Mouse (Mus musculus) lung, adult 18-20 months (tissue): ENCODE measurements around the gene Taf5l.
"Not testable (repeated sequence)": the region's sequence is repeated elsewhere in the genome, so short reads cannot be mapped to it uniquely, and the experiment has no call there.

Source experiments
- DNase-seq, 2 experiments: peaks; one replicate each; pipeline ENCODE4 v3.0.0; 2022; ENCODE audit warnings: mixed read lengths in 2 of 2

The Taf5l gene

GRCm38 (mm10) chr8:124021237-124022227 lies at the start of gene Taf5l, which contains the start of gene Urb2:
Gene Taf5l, minus strand, starts transcription at chr8:124021397.
Gene Urb2, plus strand, starts transcription at chr8:124021508.
- DNase-seq: peak; percentile 92

- peak; percentile 10 to 18 for DNase-seq
These were observed 49.4 kb upstream of the Taf5l start for GRCm38 (mm10) chr8:124070363-124071324.

GRCm38 (mm10) chr8:124067059-124067750 lies 46.0 kb upstream of the Taf5l start:
- no peak for DNase-seq

- DNase-seq: peak; percentile 9 to 40
These were observed 45.3 kb upstream of the Taf5l start for GRCm38 (mm10) chr8:124066325-124067058.

- DNase-seq: no peak
These were observed 35.8 kb upstream of the Taf5l start for GRCm38 (mm10) chr8:124056832-124057655.

GRCm38 (mm10) chr8:124052568-124052967 lies 31.4 kb upstream of the Taf5l start:
- DNase-seq: no peak

- peak; percentile 60 to 62 for DNase-seq
These were observed 30.9 kb upstream of the Taf5l start for GRCm38 (mm10) chr8:124052110-124052509.

GRCm38 (mm10) chr8:124045856-124046255 lies 24.7 kb upstream of the Taf5l start:
- no peak for DNase-seq

GRCm38 (mm10) chr8:124044931-124045330 lies 23.7 kb upstream of the Taf5l start:
- no peak for DNase-seq

GRCm38 (mm10) chr8:124044421-124044820 lies 23.2 kb upstream of the Taf5l start:
- DNase-seq: no peak

GRCm38 (mm10) chr8:124042201-124042600 lies 21.0 kb upstream of the Taf5l start:
- no peak for DNase-seq

- no peak for DNase-seq
These were observed 18.2 kb upstream of the Taf5l start for GRCm38 (mm10) chr8:124039351-124039750.

GRCm38 (mm10) chr8:124038121-124038520 lies 16.9 kb upstream of the Taf5l start:
- no peak for DNase-seq

- DNase-seq: no peak
These were observed 12.2 kb upstream of the Taf5l start for GRCm38 (mm10) chr8:124033400-124033799.

GRCm38 (mm10) chr8:124027831-124028230 lies 6.6 kb upstream of the Taf5l start:
- DNase-seq: no peak

- DNase-seq: not testable (repeated sequence)
These were observed 5.1 kb upstream of the Taf5l start for GRCm38 (mm10) chr8:124026265-124026664.

GRCm38 (mm10) chr8:124020439-124021236 lies 559 bp downstream of the Taf5l start:
- DNase-seq: peak; percentile 41 to 44

GRCm38 (mm10) chr8:124019782-124020181 lies 1.4 kb downstream of the Taf5l start:
- peak; percentile 18 to 24 for DNase-seq

GRCm38 (mm10) chr8:124014751-124015150 lies 6.4 kb downstream of the Taf5l start:
- no peak for DNase-seq

- not testable (repeated sequence) for DNase-seq
These were observed 6.9 kb downstream of the Taf5l start for GRCm38 (mm10) chr8:124014299-124014698.
